Mouse (Mus musculus) ovary, postnatal 14 days (tissue): ENCODE results near the gene Nrip1.
"Not testable (repeated sequence)": the region's sequence is repeated elsewhere in the genome, so short reads cannot be mapped to it uniquely, and the experiment has no call there.

Experiments
- DNase-seq: peaks from one replicate; pipeline ENCODE4 v3.0.0; 2022; ENCODE audit warnings: low spot score

Nrip1 gene

DNA sequence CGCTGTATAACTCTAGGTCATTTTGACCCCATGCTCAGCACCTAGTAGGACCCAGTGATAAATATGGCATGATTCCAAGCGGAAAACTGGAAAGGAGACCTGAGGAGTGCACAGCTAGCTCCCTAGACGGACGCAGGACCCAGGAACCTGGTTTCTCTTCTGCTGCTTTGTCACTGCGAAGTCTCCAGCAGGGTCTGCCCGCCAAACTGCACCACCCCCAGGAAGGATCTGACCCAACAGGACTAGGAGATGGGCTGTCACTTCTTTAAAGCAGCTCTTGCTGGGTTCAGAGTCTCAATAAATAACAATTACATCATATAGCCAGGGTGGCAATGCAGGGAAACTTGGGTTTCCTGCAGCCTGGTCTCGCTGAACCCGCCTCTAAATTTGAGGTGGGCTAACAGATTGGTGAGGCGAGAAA, at the start of gene Nrip1:
Nrip1 (minus strand) TSS at position 157 of the 421 bp plus-strand sequence.
- DNase-seq = peak; percentile 40

- no peak for DNase-seq
Measured at GRCm38 (mm10) chr16:76422531-76422930, 48.9 kb upstream of the Nrip1 start.

DNA sequence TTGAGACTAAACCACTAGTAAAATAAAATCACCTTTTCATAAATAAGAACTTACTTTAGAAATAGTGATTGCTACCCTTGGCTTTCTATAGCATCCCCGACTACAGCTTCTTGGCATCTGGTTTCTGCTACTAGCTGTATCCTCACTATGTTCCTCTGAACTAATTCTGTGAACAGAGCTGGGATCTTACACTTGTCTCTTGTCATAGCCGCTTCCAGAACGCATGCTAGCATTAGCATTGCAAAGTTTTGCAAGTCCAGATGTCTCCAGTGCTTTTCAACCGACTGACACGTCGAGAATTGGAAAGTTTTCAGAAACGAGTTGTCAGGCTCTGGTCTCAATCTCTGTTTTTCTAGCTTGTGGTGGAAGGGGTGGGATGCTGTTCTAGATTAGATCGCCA, 46.2 kb upstream of the Nrip1 start:
- DNase-seq = no peak

DNA sequence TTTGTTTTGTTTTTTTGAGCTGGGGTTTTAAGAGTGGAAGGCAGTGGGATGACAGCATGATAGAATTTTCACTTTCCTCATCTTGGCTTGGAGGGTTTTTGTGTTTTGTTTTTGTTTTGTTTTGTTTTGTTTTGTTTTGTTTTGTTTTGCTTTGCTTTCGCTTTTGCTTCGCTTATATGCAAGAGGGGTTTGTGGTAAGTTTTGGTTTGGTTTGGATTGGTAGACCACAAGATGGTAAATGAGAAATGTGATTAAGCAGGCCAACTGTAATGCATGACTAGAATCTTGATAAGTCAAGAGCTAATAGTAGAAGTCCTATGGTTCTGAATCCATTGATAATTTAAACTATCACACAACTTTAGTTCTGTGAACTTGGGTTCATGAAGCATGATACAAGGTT, 42.9 kb upstream of the Nrip1 start:
- DNase-seq = no peak

DNA sequence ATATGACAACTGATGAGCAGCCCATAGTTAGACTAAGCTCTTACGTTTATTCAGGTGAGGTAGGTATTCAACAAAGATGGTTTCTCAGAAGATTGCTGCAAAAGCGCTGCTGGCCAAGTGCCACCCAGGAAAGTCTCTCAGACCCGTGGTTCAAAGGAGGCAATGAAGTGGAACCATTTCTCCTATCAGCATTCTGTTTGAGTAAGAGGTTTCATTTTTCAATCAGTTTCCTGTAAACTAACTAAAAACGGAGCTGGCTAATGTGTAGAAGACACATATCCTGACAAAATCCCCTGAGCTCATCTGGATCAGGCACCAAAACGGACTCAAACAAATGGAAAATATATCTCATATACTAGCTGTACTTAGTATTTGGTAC, 42.4 kb upstream of the Nrip1 start:
- no peak for DNase-seq

DNA sequence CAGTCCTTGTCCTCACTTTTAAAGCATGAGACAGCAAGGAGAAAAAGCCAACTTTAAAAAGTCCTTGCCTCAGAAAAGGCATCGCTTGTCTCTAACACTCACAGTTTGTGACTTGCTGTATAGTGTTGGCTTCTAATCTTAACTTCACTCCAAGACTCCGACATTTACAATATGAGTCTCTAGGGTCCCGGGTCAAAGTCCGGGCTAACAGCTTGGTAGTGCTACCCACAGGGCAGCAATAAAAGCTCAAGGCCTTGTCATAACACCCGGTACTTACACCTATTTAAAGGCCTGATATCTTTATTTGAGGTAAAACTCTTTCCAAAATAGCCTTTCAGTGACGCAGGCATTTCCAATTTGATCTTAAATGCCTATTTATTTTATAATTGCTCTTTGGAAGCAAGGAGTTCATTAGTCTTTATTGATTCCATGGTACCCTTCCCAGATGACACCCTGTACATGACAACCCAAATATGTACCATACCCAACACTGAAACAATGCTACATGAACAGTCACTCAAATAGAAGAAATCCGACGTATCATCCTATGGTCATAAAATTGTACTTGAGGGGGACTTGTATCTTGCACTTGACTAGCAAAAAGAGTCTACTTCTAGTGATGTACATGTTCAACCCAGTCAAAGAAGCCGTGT, 41.9 kb upstream of the Nrip1 start:
- DNase-seq = no peak

GRCm38 (mm10) chr16:76414528-76414927, 40.9 kb upstream of the Nrip1 start:
- DNase-seq = no peak

GRCm38 (mm10) chr16:76413581-76413980, 40.0 kb upstream of the Nrip1 start:
- DNase-seq = no peak

GRCm38 (mm10) chr16:76409355-76409722, 35.7 kb upstream of the Nrip1 start:
- no peak for DNase-seq

- no peak for DNase-seq
Measured at GRCm38 (mm10) chr16:76408696-76409354, 35.2 kb upstream of the Nrip1 start.

DNA sequence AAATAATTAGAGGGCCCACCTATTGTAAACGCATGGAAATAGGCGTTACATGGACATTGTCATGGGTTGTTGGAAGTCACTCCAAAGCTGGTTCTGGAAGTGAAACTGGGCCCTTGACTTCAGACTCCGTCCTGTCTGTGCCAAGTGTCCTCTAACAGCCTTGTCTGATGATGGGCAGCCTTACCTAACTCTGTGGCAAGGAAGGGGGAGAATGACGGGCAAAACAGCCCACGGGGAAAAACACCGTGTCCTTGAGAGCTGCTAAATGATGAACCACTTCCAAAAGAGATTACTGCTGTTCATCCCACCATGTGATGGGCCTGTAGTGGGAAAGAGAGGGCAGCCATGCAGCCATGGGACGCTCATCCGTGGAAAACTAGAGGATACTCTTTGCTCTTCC, 34.6 kb upstream of the Nrip1 start:
- no peak for DNase-seq

DNA sequence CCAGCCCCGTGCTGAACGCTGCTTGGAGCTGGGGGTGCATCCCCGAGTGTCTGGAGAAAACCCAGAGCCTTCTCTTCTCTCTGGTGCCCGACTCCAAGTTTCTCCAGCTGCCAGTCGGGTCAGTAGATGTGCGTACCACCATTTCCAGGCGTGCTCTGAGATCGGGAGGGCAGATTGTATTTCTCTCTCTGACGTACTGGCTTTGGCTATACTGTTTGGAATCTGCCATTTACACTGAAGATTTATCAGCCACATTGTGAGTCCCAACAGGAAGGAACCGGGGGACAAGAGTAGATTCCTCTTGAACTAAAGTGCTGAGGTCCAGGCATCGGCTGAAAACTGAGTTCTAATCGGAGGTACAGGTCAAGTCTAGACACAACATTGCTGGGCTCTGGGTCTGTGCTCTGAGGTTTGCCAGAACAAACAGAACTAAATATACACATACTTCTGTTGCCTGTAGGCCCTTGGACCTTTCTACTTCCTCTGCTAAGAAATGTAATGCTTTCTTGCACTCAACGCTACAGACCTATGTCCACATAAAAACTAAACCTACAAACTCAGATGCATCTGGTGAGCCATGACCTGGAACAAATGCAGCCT, 33.8 kb upstream of the Nrip1 start:
- DNase-seq = no peak

DNA sequence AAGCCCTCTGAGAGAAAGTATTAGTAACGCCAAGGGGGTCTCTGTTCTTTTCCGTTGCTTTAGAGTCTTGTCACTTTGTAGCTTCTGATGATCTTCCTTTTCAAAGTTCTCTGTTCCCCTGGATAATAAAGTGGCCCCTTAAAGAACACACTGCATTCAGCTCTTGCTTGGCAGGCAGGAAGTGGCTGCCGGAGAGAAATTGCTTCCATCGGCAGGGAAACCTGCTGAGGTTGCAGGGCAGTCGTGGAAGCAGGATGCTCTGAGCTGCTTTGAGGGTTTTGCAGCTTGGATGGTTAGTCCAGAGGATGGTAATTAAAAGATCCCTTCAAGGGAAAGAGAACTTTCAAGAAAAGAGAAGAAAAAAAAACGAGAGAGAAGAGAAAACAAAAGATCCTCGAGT, 33.3 kb upstream of the Nrip1 start:
- no peak for DNase-seq

GRCm38 (mm10) chr16:76406319-76406718, 32.7 kb upstream of the Nrip1 start:
- DNase-seq = no peak

- DNase-seq = not testable (repeated sequence)
Measured at GRCm38 (mm10) chr16:76403305-76403704, 29.7 kb upstream of the Nrip1 start.

- DNase-seq = no peak
Measured at GRCm38 (mm10) chr16:76396512-76396911, 22.9 kb upstream of the Nrip1 start.

DNA sequence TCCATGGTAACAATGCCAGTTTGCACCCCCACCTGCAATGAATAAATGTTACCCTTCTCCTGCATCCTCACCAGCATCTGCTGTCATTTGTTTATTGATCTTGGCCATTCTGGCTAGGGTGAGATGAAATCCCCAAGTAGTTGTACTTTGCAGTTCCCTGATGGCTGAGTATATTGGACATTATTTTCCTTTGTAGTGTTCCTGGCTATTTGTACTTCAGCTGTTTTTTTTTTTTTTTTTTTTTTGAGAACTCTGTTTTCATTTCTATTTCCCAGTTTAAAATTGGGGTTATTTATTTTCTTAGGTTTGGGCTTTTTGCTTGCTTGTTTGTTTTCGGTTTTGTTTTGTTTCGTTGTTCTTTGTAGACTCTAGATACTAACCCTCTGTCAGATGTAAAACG, 19.6 kb upstream of the Nrip1 start:
- no peak for DNase-seq

DNA sequence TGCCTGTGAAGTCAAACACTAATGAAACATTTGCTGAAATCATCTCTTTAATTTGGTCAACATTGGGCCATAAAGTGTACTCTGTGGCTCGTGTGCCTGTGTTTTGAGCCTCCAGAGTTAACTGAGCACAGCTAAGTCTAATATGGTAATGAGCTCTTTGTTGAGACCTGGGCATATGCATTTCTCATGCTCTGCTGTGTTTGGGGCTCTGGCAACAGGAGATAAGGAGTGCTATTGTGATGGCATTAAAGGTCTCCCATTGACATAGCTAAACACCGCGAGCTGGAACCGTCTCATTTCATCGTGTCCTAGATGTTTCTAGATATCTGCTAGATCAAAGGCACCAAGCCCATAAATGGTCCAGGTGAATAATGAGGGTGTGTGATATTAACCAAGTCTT, 12.9 kb upstream of the Nrip1 start:
- DNase-seq = no peak

GRCm38 (mm10) chr16:76386071-76386470, 12.4 kb upstream of the Nrip1 start:
- no peak for DNase-seq

GRCm38 (mm10) chr16:76377211-76377610, 3.6 kb upstream of the Nrip1 start:
- no peak for DNase-seq

GRCm38 (mm10) chr16:76376661-76377060, 3.0 kb upstream of the Nrip1 start:
- no peak for DNase-seq

DNA sequence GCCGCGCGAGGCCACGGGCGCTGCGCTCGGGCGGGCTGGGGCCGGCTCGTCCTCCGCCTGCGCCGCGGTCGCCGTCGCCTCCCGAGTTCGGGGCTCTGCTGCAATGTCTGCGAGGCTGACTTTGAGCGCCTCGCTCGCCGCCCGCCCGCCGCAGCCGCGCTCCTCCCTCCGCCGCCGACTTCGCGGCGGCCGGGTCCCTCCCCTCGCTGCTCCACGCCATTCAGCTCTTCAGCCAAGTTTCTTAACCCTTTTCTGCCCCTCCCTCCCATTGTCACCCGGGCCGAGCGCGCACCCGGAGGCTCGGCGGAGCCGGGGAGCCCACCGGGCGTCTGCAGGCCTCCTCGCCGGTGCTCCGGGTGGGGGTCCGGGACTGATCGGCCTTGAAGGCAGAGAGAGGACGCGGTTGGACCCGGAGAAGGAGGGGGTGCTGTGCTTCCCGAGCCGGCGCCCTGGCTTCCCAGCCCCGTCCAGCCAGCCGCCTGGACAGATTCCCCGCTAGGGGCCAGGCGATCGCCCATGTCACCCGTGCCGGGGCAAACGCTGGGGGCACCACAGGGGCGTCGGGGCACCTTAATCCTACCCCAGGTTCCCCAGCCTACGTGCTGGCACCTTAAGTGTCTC, 576 bp downstream of the Nrip1 start:
- peak; percentile 79 for DNase-seq
